Mouse (Mus musculus): ENCODE data around the gene Slco4a1. TPM values are rescaled to one million over a fixed set of nuclear protein-coding genes. Genes with fewer than 3 reads are reported as not detected.

Gene Slco4a1
- polyA plus RNA-seq, 1 experiment from 2014 or later = 3.3 TPM

GRCm38 (mm10) chr2:180501217-180501967 lies 45.3 kb downstream of the Slco4a1 start:
- no peak overlapping the region for H3K4me2 ChIP-seq (replicated peaks; ENCODE audit: low read depth, low read length)
- no peak overlapping the region for H3K4me3 ChIP-seq (ENCODE audit: low read depth, low read length)
- no peak overlapping the region for H3K9ac ChIP-seq (ENCODE audit: low read depth, low read length)
- H3K27ac ChIP-seq (ENCODE audit: low read depth, low read length) = no peak overlapping the region
- WGBS = 35% methylated on average over 9 of the region's 9 CpGs
- peak; percentile 22 for DNase-seq (ENCODE audit: low spot score)
- H3K4me1 ChIP-seq (replicated peaks; ENCODE audit: control insufficient read depth, insufficient read depth, low read length) = peaks cover 12% of the 10 kb centered on the region
- H3K36me3 ChIP-seq (ENCODE audit: control insufficient read depth, insufficient read depth, low read length) = no peaks in the 10 kb centered on the region
- ATAC-seq (ENCODE audit: low FRiP score) = no peak
- peaks cover 27% of the 10 kb centered on the region for H3K27me3 ChIP-seq (ENCODE audit: control insufficient read depth, insufficient read depth, low read length)
- H3K9me3 ChIP-seq (ENCODE audit: control insufficient read depth, low read length) = no peaks in the 10 kb centered on the region

GRCm38 (mm10) chr2:180506281-180506680 lies 50.2 kb downstream of the Slco4a1 start:
- no peak overlapping the region for H3K4me3 ChIP-seq (ENCODE audit: low read depth, low read length)
- 44% methylated on average over 5 of the region's 5 CpGs for WGBS
- no peak overlapping the region for H3K27ac ChIP-seq (ENCODE audit: low read depth, low read length)
- H3K27me3 ChIP-seq (ENCODE audit: control insufficient read depth, insufficient read depth, low read length) = no peaks in the 10 kb centered on the region; the same call in 1 of the 2 replicates
- ATAC-seq (ENCODE audit: low FRiP score) = no peak
- no peak overlapping the region for H3K9ac ChIP-seq (ENCODE audit: low read depth, low read length)
- H3K4me1 ChIP-seq (replicated peaks; ENCODE audit: control insufficient read depth, insufficient read depth, low read length) = 0 out of 2 replicates have a peak, but pooled peaks cover 2% of the 10 kb centered on the region
- DNase-seq (ENCODE audit: low spot score) = no peak
- H3K36me3 ChIP-seq (ENCODE audit: control insufficient read depth, insufficient read depth, low read length) = no peaks in the 10 kb centered on the region
- no peaks in the 10 kb centered on the region for H3K9me3 ChIP-seq (ENCODE audit: control insufficient read depth, low read length)
- H3K4me2 ChIP-seq (replicated peaks; ENCODE audit: low read depth, low read length) = no peak overlapping the region; the same call in 1 of the 2 replicates

DNA sequence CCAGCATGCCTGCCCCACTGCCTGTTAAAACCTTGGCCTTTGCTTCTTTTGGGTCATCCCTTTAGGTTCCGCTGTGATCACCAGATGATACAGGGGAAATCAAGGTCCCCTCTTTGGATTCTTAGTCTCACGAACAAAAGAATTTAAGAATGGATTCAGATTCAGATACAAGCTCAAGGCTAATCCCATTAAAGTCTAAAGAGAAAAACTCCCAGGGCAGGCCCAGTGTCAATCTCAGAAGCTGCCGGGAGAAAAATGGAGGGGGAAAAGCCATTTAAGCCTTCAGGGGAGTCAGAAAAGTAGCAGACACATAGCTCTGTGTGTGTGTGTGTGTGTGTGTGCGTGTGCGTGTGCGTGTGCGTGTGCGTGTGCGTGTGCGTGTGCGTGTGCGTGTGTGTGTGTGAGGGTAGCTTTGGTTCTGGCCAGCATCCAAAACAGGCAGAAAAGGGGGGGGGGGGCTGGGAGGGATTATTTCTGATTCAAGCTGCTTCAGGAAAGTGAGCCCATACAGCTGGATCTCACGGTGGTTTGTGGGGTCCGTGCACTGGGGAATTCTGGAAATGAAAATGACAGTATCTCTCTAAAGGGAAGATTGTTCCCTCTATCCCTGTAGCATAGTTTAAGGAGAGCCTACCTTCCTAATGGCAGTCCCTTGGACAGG lies 52.5 kb downstream of the Slco4a1 start:
- Histone ChIP-seq H3K9me3 (ENCODE audit: control insufficient read depth, low read length) (no peaks in the 10 kb centered on the region), H3K27me3 (ENCODE audit: control insufficient read depth, insufficient read depth, low read length) (no peaks in the 10 kb centered on the region; the same call in 1 of the 2 replicates), H3K4me3 (ENCODE audit: low read depth, low read length) (no peak overlapping the region), H3K4me2 (replicated peaks; ENCODE audit: low read depth, low read length) (no peak overlapping the region), H3K9ac (ENCODE audit: low read depth, low read length) (no peak overlapping the region), H3K36me3 (ENCODE audit: control insufficient read depth, insufficient read depth, low read length) (no peaks in the 10 kb centered on the region), H3K4me1 (replicated peaks; ENCODE audit: control insufficient read depth, insufficient read depth, low read length) (peaks cover 2% of the 10 kb centered on the region; the same call in 1 of the 2 replicates), H3K27ac (ENCODE audit: low read depth, low read length) (no peak overlapping the region)
- ATAC-seq (ENCODE audit: low FRiP score) (no peak), DNase-seq (ENCODE audit: low spot score) (no peak)
- 73% methylated on average over 14 of the region's 14 CpGs for WGBS

- no peak for DNase-seq (ENCODE audit: low spot score)
- H3K9ac ChIP-seq (ENCODE audit: low read depth, low read length) = no peak overlapping the region
- no peak overlapping the region for H3K4me3 ChIP-seq (ENCODE audit: low read depth, low read length)
- ATAC-seq (ENCODE audit: low FRiP score) = no peak
- no peaks in the 10 kb centered on the region for H3K36me3 ChIP-seq (ENCODE audit: control insufficient read depth, insufficient read depth, low read length)
- H3K27me3 ChIP-seq (ENCODE audit: control insufficient read depth, insufficient read depth, low read length) = peaks cover 2% of the 10 kb centered on the region; the same call in 1 of the 2 replicates
- H3K9me3 ChIP-seq (ENCODE audit: control insufficient read depth, low read length) = no peaks in the 10 kb centered on the region
- H3K27ac ChIP-seq (ENCODE audit: low read depth, low read length) = no peak overlapping the region
- WGBS = 76% methylated on average over 5 of the region's 5 CpGs
- no peak overlapping the region for H3K4me2 ChIP-seq (replicated peaks; ENCODE audit: low read depth, low read length)
- H3K4me1 ChIP-seq (replicated peaks; ENCODE audit: control insufficient read depth, insufficient read depth, low read length) = peaks cover 2% of the 10 kb centered on the region; the same call in 1 of the 2 replicates
These were observed 54.8 kb downstream of the Slco4a1 start for GRCm38 (mm10) chr2:180510867-180511266.

GRCm38 (mm10) chr2:180511875-180512661 lies 56.0 kb downstream of the Slco4a1 start:
- Histone ChIP-seq H3K27ac (ENCODE audit: low read depth, low read length) (no peak overlapping the region), H3K4me3 (ENCODE audit: low read depth, low read length) (no peak overlapping the region), H3K27me3 (ENCODE audit: control insufficient read depth, insufficient read depth, low read length) (peaks cover 2% of the 10 kb centered on the region; the same call in 1 of the 2 replicates), H3K9me3 (ENCODE audit: control insufficient read depth, low read length) (no peaks in the 10 kb centered on the region), H3K4me2 (replicated peaks; ENCODE audit: low read depth, low read length) (no peak overlapping the region), H3K4me1 (replicated peaks; ENCODE audit: control insufficient read depth, insufficient read depth, low read length) (no peaks in the 10 kb centered on the region; the same call in 1 of the 2 replicates), H3K36me3 (ENCODE audit: control insufficient read depth, insufficient read depth, low read length) (no peaks in the 10 kb centered on the region), H3K9ac (ENCODE audit: low read depth, low read length) (no peak overlapping the region)
- 62% methylated on average over 13 of the region's 13 CpGs for WGBS
- DNase-seq (ENCODE audit: low spot score) (no peak), ATAC-seq (ENCODE audit: low FRiP score) (no peak)

GRCm38 (mm10) chr2:180513019-180513418 lies 57.0 kb downstream of the Slco4a1 start:
- no peaks in the 10 kb centered on the region; the same call in 1 of the 2 replicates for H3K4me1 ChIP-seq (replicated peaks; ENCODE audit: control insufficient read depth, insufficient read depth, low read length)
- H3K27ac ChIP-seq (ENCODE audit: low read depth, low read length) = no peak overlapping the region
- no peak overlapping the region for H3K9ac ChIP-seq (ENCODE audit: low read depth, low read length)
- ATAC-seq (ENCODE audit: low FRiP score) (no peak), DNase-seq (ENCODE audit: low spot score) (no peak)
- no peak overlapping the region for H3K4me3 ChIP-seq (ENCODE audit: low read depth, low read length)
- peaks cover 2% of the 10 kb centered on the region; the same call in 1 of the 2 replicates for H3K27me3 ChIP-seq (ENCODE audit: control insufficient read depth, insufficient read depth, low read length)
- 85% methylated on average over 3 of the region's 3 CpGs for WGBS
- no peaks in the 10 kb centered on the region for H3K36me3 ChIP-seq (ENCODE audit: control insufficient read depth, insufficient read depth, low read length)
- no peak overlapping the region for H3K4me2 ChIP-seq (replicated peaks; ENCODE audit: low read depth, low read length)
- H3K9me3 ChIP-seq (ENCODE audit: control insufficient read depth, low read length) = no peaks in the 10 kb centered on the region

DNA sequence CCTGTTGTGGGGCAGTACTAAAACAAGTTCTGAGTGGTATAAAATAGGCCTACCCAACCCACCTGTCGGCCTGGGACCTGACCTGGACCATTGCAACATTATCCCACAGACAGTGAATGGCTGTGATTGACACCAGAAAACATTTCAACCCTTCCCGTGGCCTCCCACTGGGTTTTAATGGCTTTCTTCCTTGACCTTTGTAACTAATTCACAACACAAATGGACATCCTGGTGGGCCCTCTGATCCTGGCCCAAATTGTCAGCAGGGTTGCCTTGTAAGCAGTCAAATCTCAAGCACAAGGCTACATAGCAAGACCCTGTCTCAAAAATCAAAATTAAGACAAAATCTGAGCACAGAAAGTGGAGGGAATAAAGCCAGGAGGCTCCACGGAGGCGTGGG lies 57.8 kb downstream of the Slco4a1 start:
- DNase-seq (ENCODE audit: low spot score) = no peak
- Histone ChIP-seq H3K27ac (ENCODE audit: low read depth, low read length) (no peak overlapping the region), H3K36me3 (ENCODE audit: control insufficient read depth, insufficient read depth, low read length) (no peaks in the 10 kb centered on the region), H3K9me3 (ENCODE audit: control insufficient read depth, low read length) (no peaks in the 10 kb centered on the region), H3K4me3 (ENCODE audit: low read depth, low read length) (no peak overlapping the region), H3K9ac (ENCODE audit: low read depth, low read length) (no peak overlapping the region), H3K4me2 (replicated peaks; ENCODE audit: low read depth, low read length) (no peak overlapping the region), H3K4me1 (replicated peaks; ENCODE audit: control insufficient read depth, insufficient read depth, low read length) (no peaks in the 10 kb centered on the region; the same call in 1 of the 2 replicates), H3K27me3 (ENCODE audit: control insufficient read depth, insufficient read depth, low read length) (peaks cover 2% of the 10 kb centered on the region; the same call in 1 of the 2 replicates)
- 42% methylated on average over 4 of the region's 4 CpGs for WGBS
- no peak for ATAC-seq (ENCODE audit: low FRiP score)

- no peaks in the 10 kb centered on the region for H3K4me1 ChIP-seq (replicated peaks; ENCODE audit: control insufficient read depth, insufficient read depth, low read length)
- H3K9me3 ChIP-seq (ENCODE audit: control insufficient read depth, low read length) = no peaks in the 10 kb centered on the region
- H3K27ac ChIP-seq (ENCODE audit: low read depth, low read length) = no peak overlapping the region
- no peak overlapping the region for H3K9ac ChIP-seq (ENCODE audit: low read depth, low read length)
- no peaks in the 10 kb centered on the region for H3K27me3 ChIP-seq (ENCODE audit: control insufficient read depth, insufficient read depth, low read length)
- WGBS = 64% methylated on average over 5 of the region's 5 CpGs
- H3K36me3 ChIP-seq (ENCODE audit: control insufficient read depth, insufficient read depth, low read length) = no peaks in the 10 kb centered on the region
- H3K4me3 ChIP-seq (ENCODE audit: low read depth, low read length) = no peak overlapping the region
- DNase-seq (ENCODE audit: low spot score) (no peak), ATAC-seq (ENCODE audit: low FRiP score) (no peak)
- H3K4me2 ChIP-seq (replicated peaks; ENCODE audit: low read depth, low read length) = no peak overlapping the region
These were observed 65.6 kb downstream of the Slco4a1 start for GRCm38 (mm10) chr2:180521437-180522221.

All from hindbrain, embryonic 11.5 days (tissue).